Mouse (Mus musculus): Measurements from ENCODE around the gene Lamtor3.

DNA sequence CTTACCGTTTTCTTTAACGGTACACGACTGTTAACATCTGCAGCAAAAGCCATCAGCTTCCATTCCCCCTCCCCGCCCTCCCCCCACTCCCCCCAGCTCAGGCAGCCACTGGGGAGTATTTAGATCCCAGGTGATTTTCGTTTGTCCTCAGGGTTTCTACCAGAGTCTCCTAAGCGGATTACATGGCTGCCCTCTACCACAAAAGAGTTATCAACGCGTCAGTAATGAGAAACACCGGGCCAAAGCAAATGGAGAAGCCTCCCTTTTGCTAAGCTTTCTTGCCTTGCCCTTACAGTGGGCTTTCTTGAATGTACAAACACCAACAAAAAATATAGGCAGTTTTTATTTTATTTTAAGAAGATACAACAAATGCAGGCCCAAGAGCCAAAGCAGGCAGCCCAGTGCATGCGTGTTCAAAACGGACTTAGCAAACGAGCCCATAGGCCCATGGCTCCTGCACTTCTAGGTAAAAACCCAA, 573 bp upstream of the Lamtor3 start:
- TF ChIP-seq GATA1 (IDR thresholded peaks at IDR 0.05; ENCODE audit: borderline replicate concordance, low read length) (no peak), FLI1 (IDR thresholded peaks at IDR 0.05; ENCODE audit: low read length) (no peak)
